Mouse (Mus musculus): ENCODE results near the gene Plpp3.
A peak's percentile ranks its signal among the peaks of the same experiment; 100 is the strongest.

Plpp3 gene

GRCm38 (mm10) chr4:105190826-105191225, 33.7 kb downstream of the Plpp3 start:
- DNase-seq, result no peak

- DNase-seq, result no peak
These were observed 34.4 kb downstream of the Plpp3 start for GRCm38 (mm10) chr4:105191550-105191949.

- DNase-seq, result no peak
These were observed 35.5 kb downstream of the Plpp3 start for GRCm38 (mm10) chr4:105192665-105193064.

- no peak for DNase-seq
These were observed 38.1 kb downstream of the Plpp3 start for GRCm38 (mm10) chr4:105195256-105195655.

GRCm38 (mm10) chr4:105196099-105196498, 39.0 kb downstream of the Plpp3 start:
- no peak for DNase-seq

- DNase-seq, result no peak
These were observed 40.0 kb downstream of the Plpp3 start for GRCm38 (mm10) chr4:105196993-105197765.

- no peak for DNase-seq
These were observed 41.5 kb downstream of the Plpp3 start for GRCm38 (mm10) chr4:105198696-105199095.

GRCm38 (mm10) chr4:105199345-105199744, 42.2 kb downstream of the Plpp3 start:
- no peak for DNase-seq

- DNase-seq, result no peak
These were observed 43.7 kb downstream of the Plpp3 start for GRCm38 (mm10) chr4:105200624-105201524.

- DNase-seq, result no peak
These were observed 45.3 kb downstream of the Plpp3 start for GRCm38 (mm10) chr4:105202439-105202838.

- no peak for DNase-seq
These were observed 46.2 kb downstream of the Plpp3 start for GRCm38 (mm10) chr4:105203303-105203761.

GRCm38 (mm10) chr4:105204071-105204470, 46.9 kb downstream of the Plpp3 start:
- DNase-seq, result no peak

- peak; percentile 89 for DNase-seq
These were observed 48.1 kb downstream of the Plpp3 start for GRCm38 (mm10) chr4:105205045-105205851.

- no peak for DNase-seq
These were observed 49.0 kb downstream of the Plpp3 start for GRCm38 (mm10) chr4:105206102-105206501.

GRCm38 (mm10) chr4:105206995-105207394, 49.8 kb downstream of the Plpp3 start:
- no peak for DNase-seq

GRCm38 (mm10) chr4:105207641-105208040, 50.5 kb downstream of the Plpp3 start:
- no peak for DNase-seq

GRCm38 (mm10) chr4:105208977-105209376, 51.8 kb downstream of the Plpp3 start:
- no peak for DNase-seq

GRCm38 (mm10) chr4:105213314-105213713, 56.2 kb downstream of the Plpp3 start:
- no peak for DNase-seq

GRCm38 (mm10) chr4:105214438-105214837, 57.3 kb downstream of the Plpp3 start:
- DNase-seq, result peak; percentile 80

GRCm38 (mm10) chr4:105215726-105216410, 58.7 kb downstream of the Plpp3 start:
- peak; percentile 63 for DNase-seq

- DNase-seq, result peak; percentile 64
These were observed 61.1 kb downstream of the Plpp3 start for GRCm38 (mm10) chr4:105218202-105218601.

- no peak for DNase-seq
These were observed 62.2 kb downstream of the Plpp3 start for GRCm38 (mm10) chr4:105219316-105219715.
